Mouse (Mus musculus) MEL (cell line): ENCODE data around the gene Limch1. TPM values are rescaled to one million over a fixed set of nuclear protein-coding genes. Genes with fewer than 3 reads are reported as not detected.

ENCODE experiments used
- DNase-seq: peaks from one replicate; pipeline ENCODE4 v3.0.0; 2011; ENCODE audit warnings: low read depth, low spot score
- H3K27ac ChIP-seq: 2 replicates; pipeline ENCODE4 v1.5.1; 2012; ENCODE audit warnings: low read depth, mild to moderate bottlenecking, control low read depth, low read length, moderate library complexity; ENCODE audit not compliant: control insufficient read depth
- H3K27me3 ChIP-seq, 2 experiments: fragments of 150-350 bp in 1 of 2; sonication (generic) in 1 of 2; 2 replicates each; pipeline ENCODE4 v1.6.1; 2012; ENCODE audit warnings: low read length in 2 of 2, mild to moderate bottlenecking in 2 of 2, improper control_type of control experiment in 1 of 2, moderate library complexity in 1 of 2; ENCODE audit not compliant: insufficient read depth in 2 of 2, control insufficient read depth in 1 of 2
- H3K36me3 ChIP-seq, 2 experiments: 2 replicates each; pipeline ENCODE4 v1.6.1; 2012 to 2014; ENCODE audit warnings: low read length in 2 of 2, improper control_type of control experiment in 1 of 2, inconsistent platforms in 1 of 2, mild to moderate bottlenecking in 1 of 2; ENCODE audit not compliant: insufficient read depth in 2 of 2, control insufficient read depth in 1 of 2
- H3K4me1 ChIP-seq, 2 experiments: fragments of 150-350 bp in 1 of 2; sonication (generic) in 1 of 2; 2 replicates each; pipeline ENCODE4 v1.6.1; 2012; ENCODE audit warnings: low read length in 2 of 2, improper control_type of control experiment in 1 of 2, mild to moderate bottlenecking in 1 of 2; ENCODE audit not compliant: insufficient read depth in 2 of 2, control insufficient read depth in 1 of 2
- H3K4me3 ChIP-seq, 2 experiments: fragments of 150-350 bp in 1 of 2; sonication (generic) in 1 of 2; 2 replicates each; pipeline ENCODE4 v1.5.1; 2012; ENCODE audit warnings: low read depth in 2 of 2, low read length in 2 of 2, mild to moderate bottlenecking in 2 of 2, moderate library complexity in 2 of 2, control low read depth in 1 of 2, improper control_type of control experiment in 1 of 2; ENCODE audit not compliant: control insufficient read depth in 1 of 2, insufficient read depth in 1 of 2
- H3K79me2 ChIP-seq: 2 replicates; pipeline ENCODE4 v1.6.1; 2012; ENCODE audit warnings: mild to moderate bottlenecking, low read length, moderate library complexity; ENCODE audit not compliant: control insufficient read depth, poor library complexity, insufficient read depth
- H3K9ac ChIP-seq: 2 replicates; pipeline ENCODE4 v1.6.1; 2012; ENCODE audit warnings: low read depth, mild to moderate bottlenecking, control low read depth, low read length, moderate library complexity; ENCODE audit not compliant: control insufficient read depth, poor library complexity, severe bottlenecking
- H3K9me3 ChIP-seq: fragments of 150-350 bp; sonication (generic); replicated peaks from 2 replicates; pipeline ENCODE4 v1.6.1; 2012; ENCODE audit warnings: mild to moderate bottlenecking, low read length, improper control_type of control experiment, moderate library complexity; ENCODE audit not compliant: insufficient read depth
- BHLHE40 ChIP-seq: IDR thresholded peaks from 2 replicates; pipeline ENCODE4 v1.6.1; 2012; ENCODE audit warnings: low read depth, mild to moderate bottlenecking, inconsistent platforms, low read length, improper control_type of control experiment, borderline replicate concordance
- ETS1 ChIP-seq: IDR thresholded peaks from 2 replicates; pipeline ENCODE4 v1.6.1; 2012; ENCODE audit warnings: low read depth, mild to moderate bottlenecking, inconsistent platforms, low read length, improper control_type of control experiment, moderate library complexity
- GABPA ChIP-seq: IDR thresholded peaks from 2 replicates; pipeline ENCODE4 v1.6.1; 2012; ENCODE audit warnings: low read depth, mild to moderate bottlenecking, inconsistent platforms, low read length, improper control_type of control experiment, moderate library complexity
- GATA1 ChIP-seq: IDR thresholded peaks from 2 replicates; pipeline ENCODE4 v1.6.1; 2011; ENCODE audit warnings: low read depth, low read length, improper control_type of control experiment
- MYB ChIP-seq: IDR thresholded peaks from 2 replicates; pipeline ENCODE4 v1.6.1; 2011; ENCODE audit warnings: mild to moderate bottlenecking, low read depth, low read length, improper control_type of control experiment
- MYC ChIP-seq: IDR thresholded peaks from 2 replicates; pipeline ENCODE4 v1.6.1; 2011; ENCODE audit warnings: low read depth, mild to moderate bottlenecking, low read length, improper control_type of control experiment, moderate library complexity
- RCOR1 ChIP-seq: IDR thresholded peaks from 2 replicates; pipeline ENCODE4 v1.6.1; 2012; ENCODE audit warnings: low read depth, mild to moderate bottlenecking, inconsistent platforms, low read length, improper control_type of control experiment
- SIN3A ChIP-seq: IDR thresholded peaks from 2 replicates; pipeline ENCODE4 v1.6.1; 2012; ENCODE audit warnings: low read length, improper control_type of control experiment, inconsistent platforms
- TAL1 ChIP-seq: IDR thresholded peaks from 2 replicates; pipeline ENCODE4 v1.6.1; 2012; ENCODE audit warnings: mild to moderate bottlenecking, inconsistent platforms, low read length, moderate library complexity, mixed read lengths
- TBP ChIP-seq: IDR thresholded peaks from 2 replicates; pipeline ENCODE4 v1.8.0; 2011; ENCODE audit warnings: low read depth, low read length, improper control_type of control experiment
- USF1 ChIP-seq: IDR thresholded peaks from 2 replicates; pipeline ENCODE4 v1.6.1; 2014; ENCODE audit warnings: low read depth, mild to moderate bottlenecking, inconsistent platforms, low read length, improper control_type of control experiment, moderate library complexity
- USF2 ChIP-seq, 2 experiments: IDR thresholded peaks; 2 replicates each; pipeline ENCODE4 v1.6.1; 2011 to 2012; ENCODE audit warnings: improper control_type of control experiment in 2 of 2, low read length in 2 of 2, borderline replicate concordance in 1 of 2, inconsistent platforms in 1 of 2, low read depth in 1 of 2, mild to moderate bottlenecking in 1 of 2; ENCODE audit not compliant: insufficient read depth in 1 of 2
- ZC3H11A ChIP-seq: IDR thresholded peaks from 2 replicates; pipeline ENCODE4 v1.6.1; 2012; ENCODE audit warnings: low read depth, mild to moderate bottlenecking, inconsistent platforms, low read length, improper control_type of control experiment
- ZKSCAN1 ChIP-seq: IDR thresholded peaks from 2 replicates; pipeline ENCODE4 v1.6.1; 2012; ENCODE audit warnings: low read depth, mild to moderate bottlenecking, inconsistent platforms, low read length, improper control_type of control experiment, moderate library complexity
- ZMIZ1 ChIP-seq: IDR thresholded peaks from 2 replicates; pipeline ENCODE4 v1.6.1; 2012; ENCODE audit warnings: low read depth, mild to moderate bottlenecking, inconsistent platforms, low read length, improper control_type of control experiment, moderate library complexity
- polyA plus RNA-seq, 2 experiments: library from polyadenylated mRNA; stranded (reverse) in 1 of 2; unstranded in 1 of 2; fragments of >175 nt in 1 of 2; fragments of >200 nt in 1 of 2; gene quantifications; 2 replicates each; pipeline versions ENCODE4 v1.2.1 to v1.2.4; 2012; ENCODE audit warnings: low replicate concordance in 2 of 2, low read depth in 1 of 2; ENCODE audit not compliant: insufficient read length in 2 of 2, insufficient read depth in 1 of 2, missing spikeins in 1 of 2
- total RNA-seq: library from RNA; depleted of rRNA; stranded (reverse); fragments of 300-350 nt; gene quantifications from 2 replicates; pipeline ENCODE4 v1.2.3, GENCODE M21; 2012

Limch1 gene
- total and polyA plus RNA-seq, 3 experiments: not detected

DNA sequence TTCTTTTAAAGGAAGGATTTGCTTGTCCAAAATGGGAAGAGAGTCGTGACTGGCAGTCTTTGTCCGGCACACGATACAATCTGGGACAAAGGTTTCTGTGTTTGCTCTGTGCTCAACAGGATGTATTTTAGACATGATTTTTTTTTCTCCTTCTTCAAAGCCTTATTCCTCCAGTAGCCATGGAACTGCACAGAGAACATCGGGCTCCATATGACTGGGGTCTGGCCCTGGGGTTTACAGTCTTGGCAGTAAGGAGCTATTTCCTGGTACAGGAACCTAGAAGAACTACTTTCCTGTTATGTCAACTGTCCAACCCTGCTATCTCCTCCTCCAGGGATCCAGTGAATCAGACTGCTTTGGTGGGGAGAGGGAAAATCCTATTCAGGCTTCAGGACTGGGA is 22.6 kb upstream of the Limch1 start:
- Histone ChIP-seq H3K36me3 (no peaks in the 10 kb centered on the region), H3K9ac (no peak overlapping the region), H3K27me3 (no peaks in the 10 kb centered on the region), H3K27ac (no peak overlapping the region), H3K4me3 (no peak overlapping the region), H3K4me1 (no peaks in the 10 kb centered on the region), H3K79me2 (no peaks in the 10 kb centered on the region), H3K9me3 (no peaks in the 10 kb centered on the region)
- DNase-seq: no peak
- TF ChIP-seq MYB (no peak), USF2 (IDR thresholded peaks at IDR 0.05; ENCODE audit: borderline replicate concordance in 1 of 2, insufficient read depth in 1 of 2, low read depth in 1 of 2, low read length in 2 of 2) (no peak), USF1 (no peak), ZC3H11A (no peak), GABPA (no peak), ETS1 (no peak), RCOR1 (no peak)

DNA sequence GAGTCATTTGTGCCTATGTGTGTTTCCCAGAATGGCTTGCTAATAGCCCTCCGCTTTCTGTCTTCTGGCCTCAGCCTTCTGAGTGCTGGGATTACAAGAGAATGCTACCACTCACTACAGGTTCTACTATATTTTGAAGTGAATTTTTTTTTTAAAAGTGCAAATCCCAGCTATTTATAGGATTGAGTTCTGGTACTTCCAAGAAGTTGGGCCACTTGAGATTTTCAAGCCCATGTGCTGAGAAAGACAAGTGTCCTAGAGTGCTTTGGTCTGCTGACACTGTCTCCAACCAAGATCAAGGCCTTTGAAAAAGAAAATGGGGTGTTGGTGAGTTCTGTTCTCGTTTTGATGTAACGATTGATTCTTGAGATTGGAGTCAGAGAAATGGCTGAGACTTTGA is 22.0 kb upstream of the Limch1 start:
- Histone ChIP-seq H3K9me3 (no peaks in the 10 kb centered on the region), H3K36me3 (no peaks in the 10 kb centered on the region), H3K79me2 (no peaks in the 10 kb centered on the region), H3K4me1 (no peaks in the 10 kb centered on the region), H3K27ac (no peak overlapping the region), H3K9ac (no peak overlapping the region), H3K4me3 (no peak overlapping the region), H3K27me3 (no peaks in the 10 kb centered on the region)
- DNase-seq: no peak
- TF ChIP-seq GATA1: no peak
- no peak for TF ChIP-seq TAL1
- TF ChIP-seq ZMIZ1: no peak

DNA sequence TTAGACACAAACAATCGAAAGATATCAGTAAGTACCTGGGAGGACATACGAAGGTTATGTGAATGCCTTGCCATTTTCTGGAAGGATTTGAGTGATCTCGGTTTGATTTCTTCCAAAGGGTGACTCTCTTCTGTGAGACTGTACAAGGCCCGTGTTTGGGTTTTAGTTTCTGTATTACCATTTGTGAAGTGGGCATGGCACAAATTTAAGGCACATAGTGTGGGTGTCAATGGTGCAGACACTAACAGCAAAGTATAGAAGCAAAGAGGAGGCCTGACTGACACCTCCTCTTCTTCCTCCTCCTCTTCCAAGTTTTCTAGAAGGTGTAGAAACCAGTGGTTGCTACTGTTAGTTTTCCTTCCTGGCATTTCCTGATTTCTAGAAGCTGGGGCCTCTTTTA is 16.3 kb upstream of the Limch1 start:
- no peaks in the 10 kb centered on the region for H3K79me2 ChIP-seq
- no peaks in the 10 kb centered on the region for H3K4me1 ChIP-seq
- DNase-seq: no peak
- TF ChIP-seq ETS1: no peak
- no peak for TF ChIP-seq GABPA
- TF ChIP-seq ZKSCAN1: no peak
- no peak for TF ChIP-seq BHLHE40
- TF ChIP-seq SIN3A: no peak
- no peak for TF ChIP-seq MYC
- no peak for TF ChIP-seq TBP
- H3K36me3 ChIP-seq: no peaks in the 10 kb centered on the region
- no peaks in the 10 kb centered on the region for H3K9me3 ChIP-seq
- H3K27ac ChIP-seq: no peak overlapping the region
- no peaks in the 10 kb centered on the region for H3K27me3 ChIP-seq
- H3K9ac ChIP-seq: no peak overlapping the region
- no peak overlapping the region for H3K4me3 ChIP-seq
